Mouse (Mus musculus) C2C12 (cell line): Measurements from ENCODE around the gene Gm28053.

Source experiments
- CEBPB ChIP-seq: IDR thresholded peaks from one replicate; pipeline ENCODE4 v1.6.1; 2011; ENCODE audit warnings: low read depth, mild to moderate bottlenecking, control low read depth, moderate library complexity
- CTCF ChIP-seq: IDR thresholded peaks from one replicate; pipeline ENCODE4 v1.5.1; 2011; ENCODE audit not compliant: control insufficient read depth, insufficient read depth, insufficient read length
- MAX ChIP-seq: IDR thresholded peaks from one replicate; pipeline ENCODE4 v1.6.1; 2011; ENCODE audit warnings: mild to moderate bottlenecking, control low read depth
- MYOG ChIP-seq: IDR thresholded peaks from one replicate; pipeline ENCODE4 v1.6.1; 2011; ENCODE audit not compliant: control insufficient read depth, insufficient read length; ENCODE audit errors: extremely low read depth

- TF ChIP-seq MYOG (no peak), CTCF (no peak), MAX (no peak), CEBPB (no peak)
Measured at GRCm38 (mm10) chr6:48676860-48677415, 41.5 kb upstream of the Gm28053 start.
